Mouse (Mus musculus) intestine, embryonic 15.5 days (tissue): ENCODE data around the gene Poldip3. TPM values are rescaled to one million over a fixed set of nuclear protein-coding genes. Genes with fewer than 3 reads are reported as not detected.

Experiments used
- ATAC-seq: fragments of 200-750 bp; cut with Nextera tagmentation; 2 replicates; pipeline ENCODE4 v1.8.0; 2017; ENCODE audit warnings: moderate TSS enrichment, moderate library complexity
- H3K27ac ChIP-seq: fragments of 300-500 bp; sonication (generic); 2 replicates; pipeline ENCODE4 v1.5.1; 2015; ENCODE audit warnings: mild to moderate bottlenecking, inconsistent platforms
- H3K27me3 ChIP-seq: fragments of 300-500 bp; sonication (generic); replicated peaks from 2 replicates; pipeline ENCODE4 v1.6.1; 2015; ENCODE audit warnings: inconsistent platforms
- H3K36me3 ChIP-seq: fragments of 300-500 bp; sonication (generic); 2 replicates; pipeline ENCODE4 v1.6.1; 2015; ENCODE audit warnings: inconsistent platforms
- H3K4me1 ChIP-seq: fragments of 300-500 bp; sonication (generic); replicated peaks from 2 replicates; pipeline ENCODE4 v1.6.1; 2015; ENCODE audit warnings: inconsistent platforms
- H3K4me2 ChIP-seq: fragments of 300-500 bp; sonication (generic); replicated peaks from 2 replicates; pipeline ENCODE4 v1.6.1; 2015; ENCODE audit warnings: mild to moderate bottlenecking, inconsistent platforms
- H3K4me3 ChIP-seq: fragments of 300-500 bp; sonication (generic); replicated peaks from 2 replicates; pipeline ENCODE4 v1.5.1; 2015; ENCODE audit warnings: inconsistent platforms
- H3K9ac ChIP-seq: fragments of 300-500 bp; sonication (generic); 2 replicates; pipeline ENCODE4 v1.6.1; 2015; ENCODE audit warnings: inconsistent platforms
- H3K9me3 ChIP-seq: fragments of 300-500 bp; sonication (generic); 2 replicates; pipeline ENCODE4 v1.6.1; 2016; ENCODE audit warnings: inconsistent platforms
- WGBS: fragments of 180-500 bp; shearing (Covaris S2); methylation state at CpG from one replicate; pipeline ENCODE4 v1.1.7; 2015; 5-methylcytosine and 5-hydroxymethylcytosine counted together
- polyA plus RNA-seq: library from polyadenylated mRNA; unstranded; fragments of >200 nt; fragmentation: Nextera tagmentation; extraction: Ambion mirVana; gene quantifications from 2 replicates; pipeline ENCODE4 v1.2.1, GENCODE M21; 2015

Poldip3 gene
- 108 and 109 TPM in 2 replicates for polyA plus RNA-seq

DNA sequence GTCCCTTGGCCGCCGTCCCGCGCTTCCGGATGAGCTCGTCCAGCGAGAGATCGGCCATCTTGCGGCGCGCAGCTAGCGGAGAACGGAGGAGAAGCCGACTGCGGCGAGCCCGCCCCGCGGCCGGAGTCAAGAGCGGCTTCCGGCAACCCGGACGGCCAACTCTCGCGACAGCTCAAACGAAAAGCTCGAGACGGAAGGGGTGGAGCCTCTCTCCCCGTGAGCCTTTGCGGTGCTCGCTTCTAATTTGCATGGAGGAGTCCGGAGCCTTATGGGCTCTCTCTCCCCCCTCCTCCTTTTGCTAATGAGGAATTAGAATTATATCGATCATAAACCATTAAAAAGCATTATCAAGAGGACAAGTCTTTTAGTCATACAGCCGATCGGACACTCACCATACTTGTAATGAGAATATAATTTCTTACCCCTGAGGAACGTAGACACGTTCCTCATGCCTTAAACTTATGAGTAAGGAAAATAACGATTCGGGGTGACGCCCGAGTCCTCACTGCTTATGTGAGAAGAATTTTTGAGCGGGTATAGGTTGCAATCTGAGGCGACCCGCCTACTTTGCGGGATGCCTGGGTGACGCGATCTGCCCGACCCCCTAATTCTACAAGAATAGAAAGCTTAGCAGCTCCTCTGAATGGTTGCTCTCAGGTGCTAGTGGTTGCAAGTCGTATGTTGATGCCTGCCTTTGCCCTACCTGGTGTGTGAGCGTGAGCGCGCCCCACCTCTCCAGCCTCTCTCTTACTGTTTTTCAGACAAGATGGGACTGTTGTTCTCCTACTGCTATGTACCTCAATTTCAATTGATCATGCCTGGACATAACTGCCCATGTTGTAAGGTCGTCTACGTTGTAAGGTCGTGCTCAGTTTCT lies at the start of gene Poldip3:
Gene Poldip3, minus strand, starts transcription at position 189 of the 877 bp plus-strand sequence.
- Histone ChIP-seq H3K4me3 (peak within 1 kb of the TSS; percentile 87), H3K27me3 (no peaks in the 10 kb centered on the region), H3K9ac (peak within 1 kb of the TSS; percentile 93), H3K36me3 (peaks cover 12% of the 10 kb centered on the region; the same call in 1 of the 2 replicates), H3K4me2 (peak within 1 kb of the TSS; percentile 84), H3K27ac (peak within 1 kb of the TSS; percentile 98), H3K9me3 (no peaks in the 10 kb centered on the region), H3K4me1 (peaks cover 11% of the 10 kb centered on the region)
- 0% methylated on average over 56 of the region's 56 CpGs for WGBS
- ATAC-seq: peak; percentile 95

DNA sequence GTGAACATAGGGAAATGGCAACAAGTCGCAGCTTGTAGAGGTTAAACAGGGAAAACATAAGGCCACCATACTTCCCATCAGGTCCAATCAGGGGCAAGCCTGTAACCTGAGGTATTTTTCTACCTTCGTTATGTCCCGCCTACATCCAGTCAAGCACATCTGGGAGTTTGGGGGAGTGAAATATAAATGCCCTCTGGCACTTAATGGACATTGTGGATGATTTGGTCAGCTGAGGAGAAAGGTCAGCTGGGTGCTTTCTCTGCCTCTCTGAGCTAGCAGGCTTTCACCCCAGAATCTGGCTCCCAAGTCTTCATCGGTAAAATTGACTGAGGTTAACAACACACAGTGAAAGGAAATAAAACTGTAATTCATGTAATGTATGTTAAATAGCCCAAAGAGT lies 44.2 kb upstream of the Poldip3 start:
- no peaks in the 10 kb centered on the region for H3K9me3 ChIP-seq
- H3K4me1 ChIP-seq: no peaks in the 10 kb centered on the region
- ATAC-seq: no peak
- H3K27ac ChIP-seq: no peak overlapping the region
- H3K4me3 ChIP-seq: no peak overlapping the region
- 92% methylated on average over 4 of the region's 4 CpGs for WGBS
- H3K9ac ChIP-seq: no peak overlapping the region
- no peaks in the 10 kb centered on the region for H3K36me3 ChIP-seq
- no peaks in the 10 kb centered on the region for H3K27me3 ChIP-seq
- no peak overlapping the region for H3K4me2 ChIP-seq

DNA sequence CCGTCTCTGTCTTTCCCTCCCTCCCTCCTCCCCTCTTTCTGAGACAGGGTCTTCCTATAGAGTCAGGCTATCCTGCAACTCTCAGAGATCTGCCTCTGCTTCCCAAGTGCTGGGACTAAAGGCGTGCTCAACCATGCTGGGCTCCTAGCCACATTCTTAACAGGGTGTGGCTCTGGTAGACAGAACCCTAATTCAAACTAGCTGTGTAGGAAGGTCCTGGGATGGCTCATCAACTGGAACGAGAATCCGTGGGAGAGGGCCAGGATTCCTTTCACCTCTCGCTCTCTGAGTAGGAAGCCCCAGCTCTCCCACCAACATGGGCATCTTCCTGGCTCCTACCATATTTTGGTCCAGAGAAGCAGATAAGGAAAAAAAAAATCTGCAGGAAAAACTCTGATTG lies 33.2 kb upstream of the Poldip3 start:
- WGBS: 63% methylated on average over 5 of the region's 5 CpGs
- no peak for ATAC-seq
- no peak overlapping the region for H3K9ac ChIP-seq

DNA sequence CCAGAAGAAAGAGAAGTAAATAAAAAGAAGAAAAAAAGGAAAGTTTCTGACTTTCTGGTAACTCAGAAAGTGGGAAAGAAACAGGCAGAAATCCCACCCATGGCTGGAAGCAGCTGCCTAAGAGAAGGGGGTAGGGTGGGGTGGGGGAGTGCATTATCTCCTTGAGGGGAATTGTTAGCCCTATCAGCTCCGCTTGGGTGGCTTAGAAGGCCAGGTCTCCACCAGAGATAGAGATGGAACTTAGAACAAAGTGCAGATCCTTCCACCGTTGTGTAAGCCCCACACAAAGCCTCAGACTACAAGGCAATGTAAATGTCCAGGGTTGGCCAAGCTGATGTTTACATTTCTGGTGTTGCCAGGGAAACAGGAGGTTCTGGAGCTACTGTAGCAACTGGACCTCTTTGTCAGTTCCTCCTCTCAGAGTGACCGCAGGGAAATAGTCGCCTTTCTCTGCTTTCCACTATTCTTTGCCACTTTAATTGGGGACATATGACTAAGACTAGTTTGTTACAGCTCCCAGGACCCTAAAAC lies 32.7 kb upstream of the Poldip3 start:
- H3K9me3 ChIP-seq: no peaks in the 10 kb centered on the region
- no peak overlapping the region for H3K9ac ChIP-seq
- WGBS: 47% methylated on average over 4 of the region's 4 CpGs
- no peaks in the 10 kb centered on the region for H3K36me3 ChIP-seq
- H3K27ac ChIP-seq: no peak overlapping the region
- no peak overlapping the region for H3K4me2 ChIP-seq
- H3K4me3 ChIP-seq: no peak overlapping the region
- peaks cover 6% of the 10 kb centered on the region for H3K4me1 ChIP-seq
- no peak for ATAC-seq
- no peaks in the 10 kb centered on the region for H3K27me3 ChIP-seq

More for the DNA sequence above, 33.2 kb upstream of the Poldip3 start:
- H3K9me3 ChIP-seq: no peaks in the 10 kb centered on the region
- no peak overlapping the region for H3K27ac ChIP-seq
- H3K4me3 ChIP-seq: no peak overlapping the region
- H3K27me3 ChIP-seq: no peaks in the 10 kb centered on the region
- H3K4me2 ChIP-seq: no peak overlapping the region
- H3K36me3 ChIP-seq: no peaks in the 10 kb centered on the region
- peaks cover 6% of the 10 kb centered on the region for H3K4me1 ChIP-seq

DNA sequence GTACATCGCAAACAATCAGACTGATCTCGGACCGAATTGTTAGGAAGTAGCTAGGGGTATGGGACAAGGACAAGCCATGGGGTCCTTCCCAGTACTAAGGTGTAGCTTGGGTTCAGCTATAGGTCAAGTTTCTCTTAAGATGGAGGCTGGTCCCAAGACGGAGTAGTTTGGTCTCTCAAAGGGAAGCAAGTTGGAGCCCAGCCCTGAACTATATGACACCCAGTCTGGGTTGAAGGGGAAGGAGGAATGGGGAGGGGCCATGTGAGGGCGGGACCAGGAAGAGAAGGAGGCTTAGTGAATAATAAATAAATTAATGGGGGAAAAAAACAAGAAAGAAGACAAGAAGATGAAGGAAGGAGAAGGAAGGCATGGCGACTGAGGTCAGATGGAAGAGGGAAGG lies 30.8 kb upstream of the Poldip3 start:
- Histone ChIP-seq H3K4me2 (no peak overlapping the region), H3K9ac (no peak overlapping the region), H3K9me3 (no peaks in the 10 kb centered on the region), H3K27ac (no peak overlapping the region), H3K27me3 (no peaks in the 10 kb centered on the region), H3K4me3 (no peak overlapping the region), H3K4me1 (peaks cover 6% of the 10 kb centered on the region), H3K36me3 (no peaks in the 10 kb centered on the region)
- ATAC-seq: no peak
- WGBS: 83% methylated on average over 6 of the region's 6 CpGs

DNA sequence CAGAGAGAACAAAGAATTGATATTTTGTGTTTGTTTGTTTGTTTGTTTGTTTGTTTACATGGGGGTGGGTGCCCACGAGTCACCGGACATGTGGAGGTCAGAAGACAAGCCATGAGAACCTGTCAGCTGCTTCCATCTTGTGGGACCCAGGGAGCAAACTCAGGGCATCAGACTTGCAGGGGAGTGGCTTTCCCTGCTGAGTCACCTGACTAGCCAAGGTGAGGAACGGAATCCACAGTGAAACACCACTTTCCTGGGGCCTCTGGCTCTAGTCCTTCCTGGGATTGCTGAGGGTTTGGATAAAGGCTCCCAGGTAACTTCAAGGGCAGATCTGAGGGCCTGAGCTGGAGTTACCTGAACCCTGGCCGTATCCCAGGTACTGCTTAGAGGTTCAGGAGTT lies 27.5 kb upstream of the Poldip3 start:
- H3K9ac ChIP-seq: no peak overlapping the region
- WGBS: 55% methylated on average over 4 of the region's 4 CpGs

DNA sequence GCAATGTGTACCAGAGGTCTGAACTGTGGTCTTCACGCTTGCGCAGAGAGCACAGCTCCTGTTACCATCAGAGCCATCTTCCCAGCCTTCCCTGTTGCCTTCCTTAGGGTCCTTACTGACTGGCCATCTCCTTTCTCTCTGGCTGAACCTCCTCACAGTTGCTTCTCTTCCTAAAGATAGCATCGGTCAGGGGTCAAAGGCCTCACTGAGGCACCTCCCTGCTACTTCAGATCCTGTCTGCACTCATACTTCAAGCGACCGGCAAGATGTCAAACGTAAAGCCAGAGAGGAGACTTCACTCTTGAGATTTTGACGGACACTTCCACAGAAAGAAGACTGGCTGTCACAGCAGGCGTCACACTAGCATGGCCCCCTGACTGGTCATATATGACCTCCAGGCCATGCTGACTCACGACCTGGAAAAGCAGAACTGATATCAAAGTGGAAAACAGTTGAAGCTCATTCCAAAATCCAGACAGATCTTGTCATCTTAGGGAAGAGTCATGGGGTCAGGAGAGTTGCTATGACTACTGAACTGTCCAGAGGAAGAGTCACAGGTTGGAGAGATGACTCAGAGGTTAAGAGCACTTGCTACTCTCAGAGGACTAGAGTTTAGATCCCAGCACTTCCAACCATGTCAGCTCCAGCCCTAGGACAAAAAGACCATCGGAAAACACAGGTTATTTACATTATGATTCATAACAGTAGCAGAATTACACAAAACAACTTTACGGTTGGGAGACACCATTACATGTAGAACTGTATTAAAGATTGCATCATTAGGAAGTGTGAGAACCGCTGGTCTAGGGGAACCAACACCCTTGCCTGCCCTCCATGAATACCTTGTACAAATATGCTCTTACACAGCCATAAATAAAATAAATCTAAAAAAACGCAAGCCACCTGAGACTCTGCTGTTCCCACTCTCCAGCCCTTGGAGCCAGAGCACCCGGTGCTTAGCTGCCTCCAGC lies 25.0 kb upstream of the Poldip3 start:
- Histone ChIP-seq H3K4me1 (peaks cover 32% of the 10 kb centered on the region), H3K36me3 (no peaks in the 10 kb centered on the region), H3K4me2 (no peak overlapping the region), H3K27ac (no peak overlapping the region), H3K4me3 (no peak overlapping the region), H3K27me3 (no peaks in the 10 kb centered on the region), H3K9me3 (no peaks in the 10 kb centered on the region), H3K9ac (no peak overlapping the region)
- ATAC-seq: no peak
- WGBS: 86% methylated on average over 14 of the region's 14 CpGs

More for the DNA sequence above, 27.5 kb upstream of the Poldip3 start:
- Histone ChIP-seq H3K27ac (no peak overlapping the region), H3K4me2 (no peak overlapping the region), H3K4me3 (no peak overlapping the region), H3K9me3 (no peaks in the 10 kb centered on the region), H3K27me3 (no peaks in the 10 kb centered on the region), H3K36me3 (no peaks in the 10 kb centered on the region), H3K4me1 (peaks cover 8% of the 10 kb centered on the region)
- no peak for ATAC-seq

DNA sequence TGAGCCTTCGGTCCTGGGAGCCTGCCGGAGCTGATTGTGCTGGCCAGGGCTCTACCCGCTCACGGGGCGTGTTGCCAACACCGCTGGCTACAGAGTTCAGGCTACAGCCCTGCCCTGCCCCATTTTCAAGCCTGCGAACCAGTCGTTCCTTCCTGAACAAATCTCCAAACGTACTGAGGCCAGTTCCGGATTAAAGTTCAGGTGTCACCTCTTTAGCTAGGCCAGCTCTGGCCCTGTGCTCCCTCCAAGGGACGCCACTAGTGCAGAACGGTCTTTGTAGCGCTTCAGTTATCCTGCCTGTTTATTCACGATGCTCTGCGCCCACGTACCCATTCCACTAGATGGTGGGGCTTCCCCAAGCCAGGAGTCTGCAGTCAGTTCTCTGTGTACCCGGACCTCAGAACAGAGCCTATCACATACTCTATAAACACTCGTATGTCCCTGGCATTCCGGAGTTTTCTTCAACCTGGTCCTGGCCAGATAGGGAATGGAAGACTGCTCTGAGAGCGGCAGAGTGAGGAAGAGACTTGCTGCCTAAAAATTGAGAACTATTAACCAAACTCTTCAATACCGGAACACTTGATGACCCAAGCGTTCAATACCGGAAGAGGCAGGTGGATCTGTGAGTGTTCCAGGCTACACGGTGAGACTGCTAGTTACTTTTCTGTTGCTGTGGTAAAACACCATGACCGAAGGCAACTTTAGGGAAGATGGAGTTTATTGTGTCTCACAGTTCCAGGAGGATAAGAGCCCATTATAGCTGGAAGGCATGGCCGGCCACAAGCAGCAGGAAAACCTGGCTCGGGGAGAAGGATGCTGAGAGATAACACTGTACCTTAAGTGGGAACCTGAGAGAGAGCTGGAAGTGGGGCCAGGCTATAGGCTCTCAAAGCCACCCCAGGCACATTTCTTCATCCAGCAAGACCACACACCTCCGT lies 23.6 kb upstream of the Poldip3 start, which contains the start of gene Cyb5r3:
Gene Cyb5r3, minus strand, starts transcription at position 101 of the 938 bp plus-strand sequence.
- Histone ChIP-seq H3K36me3 (no peaks in the 10 kb centered on the region), H3K27ac (peak within 1 kb of the TSS; percentile 93), H3K9ac (peak within 1 kb of the TSS; percentile 92), H3K4me2 (peak within 1 kb of the TSS; percentile 89), H3K27me3 (no peaks in the 10 kb centered on the region), H3K4me3 (peak within 1 kb of the TSS; percentile 94), H3K4me1 (peaks cover 38% of the 10 kb centered on the region), H3K9me3 (no peaks in the 10 kb centered on the region)
- WGBS: 29% methylated on average over 28 of the region's 28 CpGs
- ATAC-seq: peak; percentile 74

DNA sequence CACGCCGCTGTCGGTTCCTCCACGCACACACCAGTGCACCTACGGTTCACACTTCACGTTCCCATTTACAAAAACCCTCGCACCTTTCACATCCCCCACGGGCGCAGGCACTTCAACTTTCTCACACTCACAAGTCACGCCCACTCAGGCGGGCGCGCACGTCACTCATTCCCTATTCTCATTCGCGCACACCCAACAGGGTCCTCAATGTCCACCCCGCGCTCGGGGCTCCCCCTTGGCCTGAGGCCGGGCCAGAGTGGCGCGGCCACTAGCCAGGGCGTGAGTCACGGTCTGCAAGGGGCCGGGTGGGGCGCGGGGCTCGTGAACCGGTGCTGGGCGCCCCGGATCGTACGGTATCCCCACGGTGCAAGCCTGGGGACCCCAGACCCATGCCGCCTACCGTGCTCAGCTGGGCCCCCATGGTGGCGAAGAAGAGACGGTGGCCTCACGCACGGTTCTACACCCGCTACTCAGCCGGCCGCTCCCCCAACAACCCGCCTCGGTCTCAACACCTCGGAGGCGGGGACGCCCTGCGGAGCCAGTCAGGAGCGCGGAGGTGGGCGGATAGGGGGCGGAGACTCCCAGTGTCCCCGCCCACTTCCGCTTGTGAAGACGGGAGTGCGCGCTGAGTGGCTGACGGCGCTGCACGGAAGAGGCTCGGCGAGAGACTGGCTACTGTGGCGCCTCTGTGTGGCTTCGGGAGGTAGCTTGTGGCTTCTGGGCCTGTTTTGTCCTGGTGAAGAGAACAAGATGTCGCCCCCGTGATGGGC lies 22.7 kb upstream of the Poldip3 start:
- H3K27me3 ChIP-seq: no peaks in the 10 kb centered on the region
- H3K4me3 ChIP-seq: peak overlapping the region; percentile 94
- peaks cover 46% of the 10 kb centered on the region for H3K4me1 ChIP-seq
- H3K9ac ChIP-seq: peak overlapping the region; percentile 92
- no peaks in the 10 kb centered on the region for H3K36me3 ChIP-seq
- WGBS: under 1% methylated on average over 67 of the region's 67 CpGs
- peak; percentile 97 for ATAC-seq
- peak overlapping the region; percentile 93 for H3K27ac ChIP-seq
- peak overlapping the region; percentile 89 for H3K4me2 ChIP-seq
- H3K9me3 ChIP-seq: no peaks in the 10 kb centered on the region

DNA sequence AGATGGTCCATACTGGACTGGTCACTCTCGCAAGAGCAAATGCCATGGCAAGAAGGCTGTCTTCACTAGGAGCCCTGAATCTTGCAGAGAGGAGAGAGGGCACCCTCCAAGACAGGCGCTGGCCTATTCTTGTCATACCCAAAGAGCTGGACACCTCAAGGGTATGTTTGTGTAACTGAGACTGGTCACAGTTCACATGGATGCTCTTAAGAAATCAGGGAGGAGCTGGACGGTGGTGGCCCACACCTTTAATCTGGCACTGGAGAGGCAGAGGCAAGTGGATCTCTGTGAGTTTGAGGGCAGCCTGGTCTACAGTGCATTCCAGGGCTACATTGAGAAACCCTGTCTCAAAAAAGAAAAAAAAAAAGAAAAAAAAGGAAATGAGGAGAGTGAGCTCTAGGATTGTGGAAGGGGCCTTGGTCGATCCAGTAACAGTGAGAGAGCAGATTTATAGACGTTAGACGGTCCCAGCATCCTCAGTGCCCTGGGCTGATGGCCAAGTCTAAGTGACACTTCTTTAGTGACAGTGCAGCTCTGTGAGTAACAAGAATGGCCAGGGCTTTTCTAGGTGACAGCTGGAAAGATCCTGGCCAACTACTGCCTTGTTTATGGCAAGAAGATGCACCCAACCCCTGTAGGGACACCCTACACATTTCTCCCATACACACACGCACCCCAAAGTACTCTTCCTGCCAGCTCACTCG lies 21.9 kb upstream of the Poldip3 start:
- WGBS: 44% methylated on average over 8 of the region's 8 CpGs
- Histone ChIP-seq H3K4me2 (peak overlapping the region; percentile 89), H3K4me1 (peaks cover 51% of the 10 kb centered on the region), H3K4me3 (peak overlapping the region; percentile 94), H3K36me3 (no peaks in the 10 kb centered on the region), H3K9ac (peak overlapping the region; percentile 92), H3K9me3 (no peaks in the 10 kb centered on the region), H3K27me3 (no peaks in the 10 kb centered on the region), H3K27ac (0 out of 2 replicates have a peak overlapping the region, but pooled peaks have one; percentile 93)
- no peak for ATAC-seq
